Mouse (Mus musculus) bone marrow macrophage, adult 2 months (primary cell): ENCODE data around the gene Nipal1.

ENCODE experiments used
- CTCF ChIP-seq: IDR thresholded peaks from 2 replicates; pipeline ENCODE4 v1.5.1; 2012; ENCODE audit warnings: low read depth, mild to moderate bottlenecking, low read length, moderate library complexity
- POLR2A ChIP-seq: IDR thresholded peaks from 2 replicates; pipeline ENCODE4 v1.6.1; 2012; ENCODE audit warnings: mild to moderate bottlenecking, low read depth, low read length, borderline replicate concordance

- no peak for TF ChIP-seq CTCF
- no peak for TF ChIP-seq POLR2A
Observed at GRCm38 (mm10) chr5:72698343-72698742, 50.7 kb downstream of the Nipal1 start.
